Mouse (Mus musculus) ES-E14 (cell line): ENCODE data around the gene Dclk3. TPM values are rescaled to one million over a fixed set of nuclear protein-coding genes. Genes with fewer than 3 reads are reported as not detected.

Experiments
- DNase-seq: peaks from one replicate; pipeline ENCODE4 v3.0.0-alpha.2; 2013; ENCODE audit warnings: low read depth, low spot score
- H3K27ac ChIP-seq: 2 replicates; pipeline ENCODE4 v1.5.1; 2012; ENCODE audit warnings: low read depth, mild to moderate bottlenecking, low read length, moderate library complexity, mixed read lengths; ENCODE audit not compliant: poor library complexity, insufficient read depth, severe bottlenecking
- H3K36me3 ChIP-seq: 2 replicates; pipeline ENCODE4 v1.6.1; 2012; ENCODE audit warnings: mild to moderate bottlenecking, low read length, moderate library complexity, mixed read lengths; ENCODE audit not compliant: control insufficient read depth, poor library complexity, insufficient read depth, severe bottlenecking
- H3K4me1 ChIP-seq, 2 experiments: fragments of 150-350 bp in 1 of 2; sonication (generic) in 1 of 2; 2 replicates each; pipeline ENCODE4 v1.6.1; 2012; ENCODE audit warnings: low read length in 2 of 2, mild to moderate bottlenecking in 1 of 2, mixed read lengths in 1 of 2; ENCODE audit not compliant: control insufficient read depth in 2 of 2, insufficient read depth in 2 of 2, poor library complexity in 1 of 2
- H3K4me3 ChIP-seq, 2 experiments: fragments of 150-350 bp in 1 of 2; sonication (generic) in 1 of 2; 2 replicates each; pipeline ENCODE4 v1.5.1; 2012; ENCODE audit warnings: low read length in 2 of 2, low read depth in 1 of 2, mild to moderate bottlenecking in 1 of 2, mixed read lengths in 1 of 2; ENCODE audit not compliant: insufficient read depth in 1 of 2, poor library complexity in 1 of 2, severe bottlenecking in 1 of 2
- H3K9ac ChIP-seq: 2 replicates; pipeline ENCODE4 v1.6.1; 2012; ENCODE audit warnings: low read depth, mild to moderate bottlenecking, low read length, mixed read lengths; ENCODE audit not compliant: poor library complexity, insufficient read depth, severe bottlenecking
- H3K9me3 ChIP-seq: fragments of 150-350 bp; sonication (generic); 2 replicates; pipeline ENCODE4 v1.6.1; 2012; ENCODE audit warnings: low read depth, mild to moderate bottlenecking, low read length; ENCODE audit not compliant: control insufficient read depth, insufficient read depth
- CHD2 ChIP-seq: IDR thresholded peaks from 2 replicates; pipeline ENCODE4 v1.6.1; 2014; ENCODE audit warnings: mild to moderate bottlenecking, low read depth, low read length, inconsistent platforms
- HCFC1 ChIP-seq: IDR thresholded peaks from 2 replicates; pipeline ENCODE4 v1.6.1; 2012; ENCODE audit warnings: low read length, inconsistent platforms, borderline replicate concordance; ENCODE audit not compliant: insufficient read depth
- MAFK ChIP-seq: IDR thresholded peaks from 2 replicates; pipeline ENCODE4 v1.6.1; 2014; ENCODE audit warnings: mild to moderate bottlenecking, low read depth, low read length, inconsistent platforms; ENCODE audit not compliant: insufficient read depth
- ZC3H11A ChIP-seq: IDR thresholded peaks from 2 replicates; pipeline ENCODE4 v1.6.1; 2012; ENCODE audit warnings: low read depth, mild to moderate bottlenecking, inconsistent platforms, low read length, borderline replicate concordance
- ZNF384 ChIP-seq: IDR thresholded peaks from 2 replicates; pipeline ENCODE4 v1.6.1; 2012; ENCODE audit warnings: low read depth, low read length, inconsistent platforms
- in situ Hi-C, 2 experiments: fragments of 600-800 bp; cut with MboI; formaldehyde crosslinking; loops; one replicate each; pipeline ENCODE4 v1.15.1; 2025; ENCODE audit warnings: low sequenced_read_pairs in 2 of 2, inconsistent platforms in 1 of 2; ENCODE audit not compliant: unreplicated experiment in 2 of 2
- total RNA-seq: library from RNA; depleted of rRNA; stranded (reverse); fragments of 300-350 nt; gene quantifications from 2 replicates; pipeline ENCODE4 v1.2.3, GENCODE M21; 2012

Dclk3 gene
- total RNA-seq, 1 experiment = 0.40 TPM

DNA sequence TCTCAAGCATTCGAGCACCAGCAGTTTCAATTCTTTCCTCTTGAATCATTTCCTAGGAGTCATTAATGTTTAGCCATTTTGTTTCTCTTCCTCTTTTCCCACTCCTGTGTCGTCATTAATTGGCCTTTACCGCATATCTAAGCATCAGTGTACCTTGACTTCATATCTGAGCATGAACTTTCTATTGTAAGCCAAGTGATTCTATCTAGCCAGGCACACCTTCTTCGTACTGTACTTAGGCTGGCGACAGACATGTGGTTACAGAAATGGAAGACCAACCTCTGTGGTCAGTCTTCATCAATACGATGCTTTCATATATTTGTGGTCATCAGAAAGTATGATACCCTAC lies 33.8 kb upstream of the Dclk3 start:
- Histone ChIP-seq H3K4me3 (no peak overlapping the region), H3K9ac (no peak overlapping the region), H3K9me3 (no peaks in the 10 kb centered on the region), H3K27ac (no peak overlapping the region), H3K36me3 (no peaks in the 10 kb centered on the region), H3K4me1 (no peaks in the 10 kb centered on the region)
- no peak for TF ChIP-seq ZNF384
- TF ChIP-seq MAFK = no peak
- no peak for TF ChIP-seq ZC3H11A
- no peak for TF ChIP-seq HCFC1
- TF ChIP-seq CHD2 = no peak
- no peak for DNase-seq
- in situ Hi-C loops = no loop called here

DNA sequence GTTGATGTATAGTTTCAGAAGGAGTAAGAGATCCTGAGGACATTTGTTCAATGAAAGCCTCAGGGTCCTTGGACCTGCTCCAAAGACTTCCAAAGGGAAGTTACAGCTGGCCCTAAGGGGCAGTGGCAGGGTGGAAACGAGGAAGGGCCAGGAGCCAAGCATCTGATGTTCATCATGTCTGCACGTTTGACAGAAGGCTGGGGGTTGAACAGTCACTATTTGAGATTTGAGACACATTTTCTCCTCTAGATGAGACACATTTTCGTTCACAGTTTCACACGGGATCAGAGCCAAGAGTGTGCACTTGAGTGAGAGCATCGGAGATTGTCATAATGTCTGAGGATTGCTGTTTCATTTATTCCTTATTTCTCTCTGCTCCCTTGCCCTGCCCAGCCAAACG lies 30.9 kb upstream of the Dclk3 start:
- H3K9ac ChIP-seq = no peak overlapping the region
- no peak for DNase-seq
- no peak for TF ChIP-seq CHD2
- no peak for TF ChIP-seq ZC3H11A
- TF ChIP-seq HCFC1 = no peak
- TF ChIP-seq ZNF384 = no peak
- TF ChIP-seq MAFK = no peak
- no peaks in the 10 kb centered on the region for H3K9me3 ChIP-seq
- in situ Hi-C loops = no loop called here
- H3K27ac ChIP-seq = no peak overlapping the region
- no peaks in the 10 kb centered on the region for H3K36me3 ChIP-seq
- H3K4me1 ChIP-seq = no peaks in the 10 kb centered on the region
- no peak overlapping the region for H3K4me3 ChIP-seq

DNA sequence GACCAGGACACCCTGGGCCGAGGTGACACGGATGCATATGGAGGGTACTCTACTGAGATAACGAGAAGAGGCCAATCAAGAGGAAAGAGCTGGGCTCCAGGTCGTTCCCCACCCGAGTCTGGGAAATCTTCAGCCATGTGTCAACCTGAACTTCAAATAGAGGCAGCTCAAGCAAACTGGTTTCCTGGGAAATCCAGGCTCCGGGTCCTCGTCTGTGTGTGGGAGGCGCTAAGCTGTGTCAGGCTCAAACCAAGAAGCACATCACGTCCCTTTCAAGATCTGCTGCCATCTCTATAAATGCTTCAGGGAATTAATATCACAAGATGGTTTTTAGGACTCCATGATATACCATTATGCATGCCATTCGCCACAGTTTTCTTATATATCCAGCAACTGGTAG lies 30.5 kb upstream of the Dclk3 start:
- Histone ChIP-seq H3K4me3 (no peak overlapping the region), H3K27ac (no peak overlapping the region), H3K9me3 (no peaks in the 10 kb centered on the region), H3K4me1 (no peaks in the 10 kb centered on the region), H3K9ac (no peak overlapping the region), H3K36me3 (no peaks in the 10 kb centered on the region)
- in situ Hi-C loops = no loop called here
- DNase-seq = no peak
- no peak for TF ChIP-seq ZC3H11A
- TF ChIP-seq CHD2 = no peak
- TF ChIP-seq ZNF384 = no peak
- no peak for TF ChIP-seq HCFC1
- TF ChIP-seq MAFK = no peak

DNA sequence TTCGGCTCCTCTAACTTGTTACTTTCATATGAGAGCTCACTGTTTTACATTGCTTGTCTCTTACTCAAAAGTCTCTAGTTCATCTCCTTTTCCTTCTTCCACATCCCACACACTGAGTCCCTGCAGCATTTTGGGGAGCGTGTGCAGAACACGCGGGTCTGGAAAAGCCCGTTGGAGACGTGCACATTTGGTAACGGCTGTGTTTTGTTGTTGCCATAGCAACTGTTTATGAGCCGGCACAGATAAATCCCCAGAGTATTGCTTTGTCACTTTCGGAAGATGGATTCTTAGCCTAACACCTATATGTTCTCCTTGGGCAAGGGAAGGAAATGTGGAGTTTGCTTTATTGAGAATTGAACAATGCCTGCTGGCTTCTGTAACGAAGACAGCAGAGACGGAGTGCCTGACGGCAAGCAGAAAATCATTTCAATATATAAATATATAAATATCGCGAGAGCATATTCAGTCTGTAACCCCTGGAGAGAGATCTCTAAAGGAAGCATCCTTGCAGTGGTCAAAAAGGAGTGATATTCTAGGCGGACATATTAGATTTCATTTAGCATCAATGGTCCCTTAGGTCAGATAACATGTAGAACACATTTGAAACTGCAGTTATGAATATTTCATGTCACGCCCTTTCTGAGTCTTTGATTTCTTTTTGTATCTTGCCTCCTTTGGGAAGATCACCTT lies 26.3 kb upstream of the Dclk3 start:
- Histone ChIP-seq H3K4me3 (no peak overlapping the region), H3K36me3 (no peaks in the 10 kb centered on the region), H3K27ac (no peak overlapping the region), H3K9ac (no peak overlapping the region), H3K9me3 (no peaks in the 10 kb centered on the region), H3K4me1 (no peaks in the 10 kb centered on the region)
- TF ChIP-seq MAFK = no peak
- no peak for TF ChIP-seq ZNF384
- TF ChIP-seq CHD2 = no peak
- DNase-seq = no peak
- in situ Hi-C loops = no loop called here

DNA sequence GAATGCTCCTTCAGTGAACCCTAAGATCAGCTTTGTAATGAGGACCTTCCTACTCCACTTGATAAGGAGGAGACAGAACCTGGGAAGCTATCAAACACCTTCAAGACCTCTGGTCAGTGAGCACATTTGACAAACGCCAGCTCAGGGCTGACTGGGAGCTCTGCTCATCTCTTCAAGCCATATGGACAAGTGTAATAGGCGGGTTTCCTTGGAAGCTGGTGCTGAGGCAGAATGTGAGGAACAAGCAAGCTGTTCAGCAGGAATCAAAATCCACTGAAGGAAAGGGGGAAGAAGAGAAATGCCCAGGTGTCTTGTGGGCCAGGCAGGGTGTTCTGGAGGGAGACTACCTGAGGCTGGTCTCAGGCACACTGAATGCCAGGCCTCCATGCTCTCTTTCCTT lies 17.0 kb upstream of the Dclk3 start:
- Histone ChIP-seq H3K36me3 (no peaks in the 10 kb centered on the region), H3K27ac (no peak overlapping the region), H3K9ac (no peak overlapping the region), H3K9me3 (no peaks in the 10 kb centered on the region), H3K4me1 (no peaks in the 10 kb centered on the region), H3K4me3 (no peak overlapping the region)
- in situ Hi-C loops = no loop called here
- no peak for DNase-seq
- no peak for TF ChIP-seq ZNF384
- no peak for TF ChIP-seq ZC3H11A
- no peak for TF ChIP-seq HCFC1
- TF ChIP-seq CHD2 = no peak
- TF ChIP-seq MAFK = no peak
